Mouse (Mus musculus) lung, postnatal 0 days (tissue): ENCODE results near the gene Dab2ip.

Experiments used
- CTCF ChIP-seq: IDR thresholded peaks from 2 replicates; pipeline ENCODE4 v1.5.1; 2016; ENCODE audit warnings: antibody characterized with exemption, mild to moderate bottlenecking
- EP300 ChIP-seq: IDR thresholded peaks from 2 replicates; pipeline ENCODE4 v1.6.1; 2016; ENCODE audit warnings: antibody characterized with exemption, mild to moderate bottlenecking, control low read depth

DNA sequence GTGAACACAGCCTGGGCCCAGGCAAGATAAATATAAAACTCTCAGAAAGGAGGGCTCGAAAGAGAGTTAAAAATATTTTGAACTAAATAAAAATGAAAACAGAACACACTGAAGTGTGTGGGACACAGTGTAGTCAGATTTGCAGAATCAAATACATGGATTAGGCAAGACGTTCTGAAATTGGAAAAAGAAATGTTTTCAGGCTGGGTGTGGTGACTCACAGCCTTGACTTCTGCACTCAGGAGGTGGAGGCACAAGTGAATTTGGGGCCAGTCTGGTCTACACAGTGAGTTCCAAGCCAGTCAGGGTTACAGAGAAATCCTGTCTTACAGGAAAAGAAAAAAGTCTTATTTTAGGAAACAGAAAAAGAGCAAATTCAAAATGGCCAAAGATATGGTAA, 212.5 kb downstream of the Dab2ip start:
- no peak for TF ChIP-seq CTCF
- no peak for TF ChIP-seq EP300
